Mouse (Mus musculus) midbrain, embryonic 16.5 days (tissue): ENCODE data around the gene Kcnn4. TPM values are rescaled to one million over a fixed set of nuclear protein-coding genes. Genes with fewer than 3 reads are reported as not detected.
"Not testable (repeated sequence)": the region's sequence is repeated elsewhere in the genome, so short reads cannot be mapped to it uniquely, and the experiment has no call there.

ENCODE experiments used
- ATAC-seq: fragments of 200-750 bp; cut with Nextera tagmentation; 2 replicates; pipeline ENCODE4 v1.8.0; 2017; ENCODE audit warnings: moderate TSS enrichment
- H3K27ac ChIP-seq: fragments of 300-500 bp; sonication (generic); 2 replicates; pipeline ENCODE4 v1.5.1; 2014; ENCODE audit warnings: mild to moderate bottlenecking, low read length, mixed read lengths
- H3K27me3 ChIP-seq: fragments of 300-500 bp; sonication (generic); 2 replicates; pipeline ENCODE4 v1.6.1; 2014; ENCODE audit warnings: low read depth, low read length, mixed read lengths; ENCODE audit not compliant: control insufficient read depth, insufficient read depth
- H3K36me3 ChIP-seq: fragments of 300-500 bp; sonication (generic); 2 replicates; pipeline ENCODE4 v1.6.1; 2014; ENCODE audit warnings: mild to moderate bottlenecking, low read length, moderate library complexity, mixed read lengths; ENCODE audit not compliant: control insufficient read depth, insufficient read depth
- H3K4me1 ChIP-seq: fragments of 300-500 bp; sonication (generic); 2 replicates; pipeline ENCODE4 v1.6.1; 2014; ENCODE audit warnings: mild to moderate bottlenecking, low read length, mixed read lengths; ENCODE audit not compliant: control insufficient read depth, insufficient read depth
- H3K4me2 ChIP-seq: fragments of 300-500 bp; sonication (generic); 2 replicates; pipeline ENCODE4 v1.6.1; 2014; ENCODE audit warnings: mild to moderate bottlenecking, low read length, mixed read lengths
- H3K4me3 ChIP-seq: fragments of 300-500 bp; sonication (generic); 2 replicates; pipeline ENCODE4 v1.5.1; 2014; ENCODE audit warnings: low read depth, mild to moderate bottlenecking, low read length, moderate library complexity, mixed read lengths
- H3K9ac ChIP-seq: fragments of 300-500 bp; sonication (generic); 2 replicates; pipeline ENCODE4 v1.6.1; 2014; ENCODE audit warnings: low read depth, low read length, mixed read lengths
- H3K9me3 ChIP-seq: fragments of 300-500 bp; sonication (generic); replicated peaks from 2 replicates; pipeline ENCODE4 v1.6.1; 2014; ENCODE audit warnings: mild to moderate bottlenecking, low read length, mixed read lengths; ENCODE audit not compliant: control insufficient read depth, poor library complexity, severe bottlenecking
- WGBS: fragments of 180-500 bp; shearing (Covaris S2); extraction: QIAGEN DNeasy Blood & Tissue Kit; methylation state at CpG from one replicate; pipeline ENCODE4 v1.1.7; 2014; 5-methylcytosine and 5-hydroxymethylcytosine counted together
- polyA plus RNA-seq: library from polyadenylated mRNA; unstranded; fragments of >200 nt; fragmentation: Nextera tagmentation; extraction: Ambion mirVana; gene quantifications from 2 replicates; pipeline ENCODE4 v1.2.1, GENCODE M21; 2015

Gene Kcnn4
- polyA plus RNA-seq, 1 experiment from 2014 or later, result 0.84 TPM

DNA sequence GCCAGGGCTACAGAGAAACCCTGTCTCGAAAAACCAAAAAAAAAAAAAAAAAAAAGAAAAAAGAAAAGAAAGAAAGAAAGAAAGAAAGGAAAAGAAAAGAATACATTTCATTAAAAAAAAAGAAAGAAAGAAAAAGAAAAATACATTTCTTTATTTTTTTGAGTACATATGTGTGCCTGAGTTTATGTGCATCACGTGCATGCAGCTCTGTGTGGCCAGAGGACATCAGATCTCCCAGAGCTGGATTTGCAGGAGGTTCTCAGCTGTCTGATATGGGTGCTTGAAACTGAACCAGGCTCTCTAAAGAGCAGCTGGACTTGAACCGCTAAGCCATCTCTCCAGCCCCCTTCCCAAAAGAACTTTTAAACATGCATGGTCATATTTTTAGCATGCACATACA lies 24.0 kb downstream of the Kcnn4 start:
- no peak for ATAC-seq
- no peak overlapping the region for H3K4me2 ChIP-seq
- H3K4me3 ChIP-seq, result no peak overlapping the region
- 79% methylated on average over 2 of the region's 3 CpGs for WGBS
- no peak overlapping the region for H3K9ac ChIP-seq
- H3K4me1 ChIP-seq, result no peaks in the 10 kb centered on the region
- H3K9me3 ChIP-seq, result no peaks in the 10 kb centered on the region
- no peak overlapping the region for H3K27ac ChIP-seq
- H3K36me3 ChIP-seq, result no peaks in the 10 kb centered on the region
- no peaks in the 10 kb centered on the region for H3K27me3 ChIP-seq

DNA sequence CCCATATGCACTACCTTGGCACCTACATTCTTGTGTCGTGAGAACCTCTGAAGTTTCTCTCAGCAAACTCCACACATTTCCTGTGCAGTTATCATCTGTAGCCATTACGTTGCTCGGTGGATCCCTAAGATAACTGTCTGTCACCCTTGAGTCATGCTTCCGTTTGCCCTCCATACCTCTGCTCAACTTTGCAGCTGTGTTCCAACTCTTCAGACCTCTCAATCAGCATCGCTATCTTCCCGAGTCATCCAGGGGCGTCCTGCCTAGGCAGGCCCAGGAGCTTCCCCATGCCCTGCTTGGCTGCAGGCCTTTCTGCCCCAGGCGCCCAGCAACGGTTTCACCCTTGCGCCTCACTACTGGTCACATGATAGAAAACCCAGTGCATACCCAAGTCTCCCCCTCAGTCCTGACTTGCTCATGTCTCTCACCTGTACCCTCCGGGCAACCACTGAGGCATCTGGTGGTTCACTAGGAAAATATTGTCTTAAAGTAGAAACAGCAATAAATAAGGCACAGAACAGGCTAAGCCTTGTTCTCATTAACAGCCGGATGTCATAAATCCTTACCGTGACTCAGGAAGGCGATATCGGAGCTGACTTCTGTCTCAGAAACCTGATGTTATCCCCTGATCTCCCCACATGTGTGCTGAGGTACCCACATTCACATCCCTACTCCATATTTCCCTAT lies 24.6 kb downstream of the Kcnn4 start:
- no peak overlapping the region for H3K27ac ChIP-seq
- no peak overlapping the region for H3K4me3 ChIP-seq
- WGBS, result 88% methylated on average over 15 of the region's 15 CpGs
- no peaks in the 10 kb centered on the region for H3K27me3 ChIP-seq
- H3K9ac ChIP-seq, result no peak overlapping the region
- H3K9me3 ChIP-seq, result no peaks in the 10 kb centered on the region
- H3K36me3 ChIP-seq, result no peaks in the 10 kb centered on the region
- H3K4me1 ChIP-seq, result no peaks in the 10 kb centered on the region
- H3K4me2 ChIP-seq, result no peak overlapping the region
- ATAC-seq, result no peak

DNA sequence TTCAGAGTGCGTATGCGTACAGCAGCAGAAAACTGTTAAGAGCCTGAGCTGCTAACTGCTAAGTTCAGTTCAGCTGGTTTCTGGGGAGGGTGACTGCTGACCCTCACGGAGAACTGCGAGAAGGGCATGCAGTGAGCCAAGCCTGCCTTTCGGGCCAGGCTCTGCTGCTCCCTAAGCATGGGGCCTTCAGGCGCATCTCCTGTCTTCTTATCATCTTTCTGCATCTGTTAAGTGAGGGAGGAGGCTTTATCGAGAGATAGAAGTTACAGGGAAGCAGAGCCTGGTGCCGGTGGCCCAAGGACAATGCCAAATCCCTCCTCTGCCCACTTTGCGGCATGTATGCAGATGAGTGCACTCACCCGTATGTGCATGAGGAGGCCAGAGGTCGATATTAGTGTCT lies 26.8 kb downstream of the Kcnn4 start:
- H3K27me3 ChIP-seq, result no peaks in the 10 kb centered on the region
- no peak overlapping the region for H3K4me3 ChIP-seq
- no peak for ATAC-seq
- peaks cover 11% of the 10 kb centered on the region; the same call in 1 of the 2 replicates for H3K4me1 ChIP-seq
- no peaks in the 10 kb centered on the region for H3K9me3 ChIP-seq
- H3K4me2 ChIP-seq, result no peak overlapping the region
- H3K36me3 ChIP-seq, result no peaks in the 10 kb centered on the region
- 81% methylated on average over 11 of the region's 11 CpGs for WGBS
- no peak overlapping the region for H3K27ac ChIP-seq
- 0 out of 2 replicates have a peak overlapping the region, but pooled peaks have one; percentile 11 for H3K9ac ChIP-seq

DNA sequence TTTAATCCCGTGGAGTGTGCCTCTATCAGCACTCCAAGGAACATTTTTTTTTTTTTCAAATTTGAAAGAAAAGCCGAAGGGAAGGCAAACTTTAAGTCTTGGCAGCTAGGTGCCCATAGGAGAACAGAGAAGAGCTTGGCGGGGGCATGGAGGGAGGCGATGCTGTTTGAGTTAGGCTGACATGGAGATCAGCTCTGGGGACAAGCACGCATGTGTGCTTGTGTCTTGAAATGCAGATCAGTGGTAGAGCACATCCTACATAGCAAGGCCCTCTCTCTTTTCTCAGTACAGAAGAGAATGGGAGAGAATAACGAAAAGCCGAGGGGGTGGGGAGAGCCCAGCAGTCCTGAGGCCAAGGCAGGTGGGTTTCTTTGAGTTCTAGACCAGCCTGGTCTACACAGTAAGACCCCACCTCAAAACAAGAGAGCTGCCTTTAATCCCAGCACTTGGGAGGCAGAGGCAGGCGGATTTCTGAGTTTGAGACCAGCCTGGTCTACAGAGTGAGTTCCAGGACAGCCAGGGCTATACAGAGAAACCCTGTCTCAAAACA lies 28.4 kb downstream of the Kcnn4 start:
- Histone ChIP-seq H3K36me3 (no peaks in the 10 kb centered on the region), H3K27me3 (no peaks in the 10 kb centered on the region)

DNA sequence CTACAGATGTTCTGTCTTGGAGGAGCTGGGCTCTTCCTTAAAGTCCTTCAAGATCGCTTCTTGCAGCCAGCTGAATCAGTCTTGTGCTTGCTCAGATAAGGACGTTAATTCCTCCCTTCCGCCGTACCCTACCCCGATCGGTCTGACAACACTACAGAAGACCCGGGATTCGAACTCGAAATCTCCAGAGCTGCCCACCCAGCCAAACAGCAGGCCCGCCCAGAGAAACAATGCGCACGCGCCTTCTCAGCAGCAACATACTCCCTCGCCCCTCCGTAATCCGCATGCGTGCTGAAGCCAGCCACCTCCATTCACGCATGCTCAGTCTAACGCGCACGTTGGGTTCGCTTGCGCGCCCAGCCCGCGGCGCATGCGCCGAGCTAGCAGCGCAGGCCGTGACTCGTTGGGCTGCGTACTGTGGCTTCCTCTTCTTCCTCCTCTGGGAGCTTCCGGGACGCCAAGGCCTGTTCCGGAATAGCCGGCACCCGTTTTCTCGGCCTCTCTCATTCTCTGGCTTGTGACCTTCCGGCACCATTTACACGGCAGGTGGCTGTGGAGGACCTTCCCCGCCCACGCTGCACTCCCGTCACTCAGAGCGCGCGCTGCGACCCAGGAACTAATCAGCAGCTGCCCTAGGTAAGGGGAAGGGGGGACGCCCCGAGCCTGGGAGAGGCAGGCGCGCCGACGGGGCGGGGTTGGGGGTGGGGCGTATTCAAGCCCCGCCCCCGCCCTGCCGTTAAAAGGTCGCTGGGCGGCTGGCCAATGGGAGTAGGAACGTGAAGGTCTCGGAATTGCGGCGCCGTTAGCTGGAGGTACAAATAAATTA lies 29.4 kb downstream of the Kcnn4 start, which contains the start of gene Smg9:
Smg9 (plus strand) TSS at position 364 of the 826 bp plus-strand sequence.
- Histone ChIP-seq H3K27me3 (no peaks in the 10 kb centered on the region), H3K4me1 (peaks cover 11% of the 10 kb centered on the region; the same call in 1 of the 2 replicates), H3K4me2 (peak within 1 kb of the TSS; percentile 73), H3K27ac (peak within 1 kb of the TSS; percentile 95), H3K36me3 (0 out of 2 replicates have a peak, but pooled peaks cover 2% of the 10 kb centered on the region), H3K4me3 (peak within 1 kb of the TSS; percentile 60), H3K9me3 (no peaks in the 10 kb centered on the region), H3K9ac (peak within 1 kb of the TSS; percentile 72)
- 3% methylated on average over 61 of the region's 66 CpGs for WGBS
- ATAC-seq, result peak; percentile 96

More for the DNA sequence above, 28.4 kb downstream of the Kcnn4 start:
- Histone ChIP-seq H3K9me3 (no peaks in the 10 kb centered on the region), H3K9ac (no peak overlapping the region), H3K4me1 (peaks cover 11% of the 10 kb centered on the region; the same call in 1 of the 2 replicates), H3K4me3 (no peak overlapping the region), H3K27ac (no peak overlapping the region), H3K4me2 (no peak overlapping the region)
- 95% methylated on average over 8 of the region's 8 CpGs for WGBS
- ATAC-seq, result no peak

DNA sequence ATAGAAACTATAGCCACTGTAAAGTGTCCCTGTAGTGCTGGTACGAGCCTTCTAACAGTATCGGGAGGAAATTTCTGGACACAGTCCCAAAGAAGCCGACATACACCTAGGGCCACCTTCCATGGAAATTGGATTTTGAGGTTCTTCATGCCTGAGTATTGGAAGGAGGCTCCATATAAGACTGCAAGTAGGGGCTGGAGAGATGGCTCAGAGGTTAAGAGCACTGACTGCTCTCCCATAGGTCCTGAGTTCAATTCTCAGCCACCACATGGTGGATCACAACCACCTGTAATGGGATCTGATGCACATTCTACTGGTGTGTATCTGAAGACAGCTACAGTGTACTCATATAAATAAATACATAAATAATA lies 30.0 kb downstream of the Kcnn4 start:
- H3K27ac ChIP-seq, result peak overlapping the region; percentile 95
- 0 out of 2 replicates have a peak, but pooled peaks cover 3% of the 10 kb centered on the region for H3K36me3 ChIP-seq
- ATAC-seq, result no peak; the same call in none of the 2 replicates
- peak overlapping the region; percentile 73 for H3K4me2 ChIP-seq
- peaks cover 11% of the 10 kb centered on the region; the same call in 1 of the 2 replicates for H3K4me1 ChIP-seq
- H3K9ac ChIP-seq, result peak overlapping the region; percentile 72
- no peaks in the 10 kb centered on the region for H3K27me3 ChIP-seq
- 16% methylated on average over 3 of the region's 3 CpGs for WGBS
- peak overlapping the region; percentile 60 for H3K4me3 ChIP-seq
- H3K9me3 ChIP-seq, result no peaks in the 10 kb centered on the region

DNA sequence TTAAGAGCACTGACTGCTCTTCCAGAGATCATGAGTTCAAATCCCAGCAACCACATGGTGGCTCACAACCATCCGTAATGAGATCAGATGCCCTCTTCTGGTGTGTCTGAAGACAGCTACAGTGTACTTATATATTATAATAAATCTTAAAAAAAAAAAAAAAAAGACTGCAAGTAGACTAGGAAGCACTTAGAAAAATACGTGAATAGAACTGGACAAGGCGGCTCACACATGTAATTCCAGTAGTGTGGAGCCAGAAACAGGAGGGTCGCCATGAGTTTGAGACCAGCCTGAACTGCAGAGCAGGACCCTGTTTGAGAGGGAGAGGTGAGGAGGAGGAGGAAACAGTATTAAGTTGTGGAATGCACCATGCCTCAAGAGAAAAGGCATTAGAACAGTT lies 30.4 kb downstream of the Kcnn4 start:
- not testable (repeated sequence) for H3K9ac ChIP-seq, ATAC-seq, H3K36me3 ChIP-seq, H3K27ac ChIP-seq, H3K27me3 ChIP-seq, H3K9me3 ChIP-seq
- H3K4me1 ChIP-seq, result peaks cover 11% of the 10 kb centered on the region; the same call in 1 of the 2 replicates
- peak overlapping the region; percentile 60; the same call in 1 of the 2 replicates for H3K4me3 ChIP-seq
- WGBS, result 96% methylated on average over 4 of the region's 4 CpGs
- H3K4me2 ChIP-seq, result peak overlapping the region; percentile 73

DNA sequence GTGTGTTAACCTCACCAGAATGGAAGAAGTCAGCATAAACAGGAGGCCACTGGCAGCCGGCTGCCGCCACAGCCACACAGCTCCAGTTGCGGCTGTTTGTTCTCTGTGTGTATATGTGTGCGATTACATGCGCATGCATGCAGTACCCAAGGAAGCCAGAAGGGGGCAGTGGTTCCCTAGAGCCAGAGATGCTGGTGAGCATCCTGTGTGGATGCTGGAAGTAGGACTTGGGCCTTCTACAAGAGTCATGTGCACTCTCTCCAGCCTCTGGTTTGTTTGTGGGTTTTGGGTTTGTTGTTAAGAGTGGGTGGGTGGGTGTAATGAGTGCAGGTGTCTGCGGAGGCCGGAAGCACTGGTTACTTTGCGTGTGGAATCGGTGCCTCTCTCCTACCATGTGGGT lies 32.8 kb downstream of the Kcnn4 start:
- Histone ChIP-seq H3K4me3 (no peak overlapping the region), H3K4me1 (peaks cover 16% of the 10 kb centered on the region; the same call in 1 of the 2 replicates), H3K9me3 (no peaks in the 10 kb centered on the region), H3K4me2 (no peak overlapping the region), H3K27me3 (no peaks in the 10 kb centered on the region), H3K9ac (no peak overlapping the region), H3K36me3 (peaks cover 6% of the 10 kb centered on the region; the same call in 1 of the 2 replicates), H3K27ac (no peak overlapping the region)
- no peak for ATAC-seq
- WGBS, result 98% methylated on average over 9 of the region's 9 CpGs
